Mouse (Mus musculus) liver, embryonic 13.5 days (tissue): ENCODE measurements around the gene Inhba. TPM values are rescaled to one million over a fixed set of nuclear protein-coding genes. Genes with fewer than 3 reads are reported as not detected.

Experiments
- ATAC-seq: fragments of 200-750 bp; cut with Nextera tagmentation; 2 replicates; pipeline ENCODE4 v1.8.0; 2017; ENCODE audit warnings: low read depth, mild to moderate bottlenecking, moderate number of reproducible peaks, moderate library complexity
- DNase-seq: peaks from one replicate; pipeline ENCODE4 v3.0.0; 2022
- H3K27ac ChIP-seq: fragments of 300-500 bp; sonication (generic); 2 replicates; pipeline ENCODE4 v1.5.1; 2015; ENCODE audit warnings: moderate library complexity, mild to moderate bottlenecking, inconsistent platforms
- H3K27me3 ChIP-seq: fragments of 300-500 bp; sonication (generic); 2 replicates; pipeline ENCODE4 v1.6.1; 2015; ENCODE audit warnings: mild to moderate bottlenecking, inconsistent platforms
- H3K36me3 ChIP-seq: fragments of 300-500 bp; sonication (generic); 2 replicates; pipeline ENCODE4 v1.6.1; 2015; ENCODE audit warnings: mild to moderate bottlenecking, inconsistent platforms
- H3K4me1 ChIP-seq: fragments of 300-500 bp; sonication (generic); replicated peaks from 2 replicates; pipeline ENCODE4 v1.6.1; 2015; ENCODE audit warnings: inconsistent platforms
- H3K4me2 ChIP-seq: fragments of 300-500 bp; sonication (generic); 2 replicates; pipeline ENCODE4 v1.6.1; 2015; ENCODE audit warnings: inconsistent platforms, mild to moderate bottlenecking, moderate library complexity
- H3K4me3 ChIP-seq: fragments of 300-500 bp; sonication (generic); replicated peaks from 2 replicates; pipeline ENCODE4 v1.5.1; 2015; ENCODE audit warnings: mild to moderate bottlenecking, inconsistent platforms
- H3K9ac ChIP-seq: fragments of 300-500 bp; sonication (generic); 2 replicates; pipeline ENCODE4 v1.6.1; 2015; ENCODE audit warnings: mild to moderate bottlenecking, inconsistent platforms
- H3K9me3 ChIP-seq: fragments of 300-500 bp; sonication (generic); replicated peaks from 2 replicates; pipeline ENCODE4 v1.6.1; 2016; ENCODE audit warnings: inconsistent platforms
- WGBS: fragments of 180-500 bp; shearing (Covaris S2); methylation state at CpG from one replicate; pipeline ENCODE4 v1.1.7; 2015; ENCODE audit not compliant: insufficient replicate concordance; 5-methylcytosine and 5-hydroxymethylcytosine counted together
- polyA plus RNA-seq: library from polyadenylated mRNA; unstranded; fragments of >200 nt; fragmentation: Nextera tagmentation; extraction: Ambion mirVana; gene quantifications from 2 replicates; pipeline ENCODE4 v1.2.1, GENCODE M21; 2015

The Inhba gene
- polyA plus RNA-seq, 1 experiment from 2014 or later = 0.97 TPM

GRCm38 (mm10) chr13:16023070-16024039 is 11.7 kb downstream of the Inhba start:
- Histone ChIP-seq H3K27me3 (no peaks in the 10 kb centered on the region), H3K9ac (no peak overlapping the region), H3K27ac (no peak overlapping the region), H3K9me3 (no peaks in the 10 kb centered on the region), H3K4me3 (no peak overlapping the region), H3K4me1 (no peaks in the 10 kb centered on the region), H3K36me3 (no peaks in the 10 kb centered on the region), H3K4me2 (no peak overlapping the region)
- ATAC-seq (no peak), DNase-seq (no peak)
- WGBS = 52% methylated on average over 13 of the region's 13 CpGs

GRCm38 (mm10) chr13:16030557-16031057 is 19.0 kb downstream of the Inhba start:
- H3K4me3 ChIP-seq = no peak overlapping the region
- H3K9me3 ChIP-seq = no peaks in the 10 kb centered on the region
- ATAC-seq (no peak), DNase-seq (no peak)
- no peak overlapping the region for H3K4me2 ChIP-seq
- no peak overlapping the region for H3K9ac ChIP-seq
- no peaks in the 10 kb centered on the region for H3K36me3 ChIP-seq
- WGBS = 50% methylated on average over 5 of the region's 5 CpGs
- no peaks in the 10 kb centered on the region for H3K27me3 ChIP-seq
- no peak overlapping the region for H3K27ac ChIP-seq
- H3K4me1 ChIP-seq = no peaks in the 10 kb centered on the region

- H3K9me3 ChIP-seq = no peaks in the 10 kb centered on the region
- no peak for DNase-seq
- H3K4me1 ChIP-seq = no peaks in the 10 kb centered on the region
- ATAC-seq = no peak
- no peaks in the 10 kb centered on the region for H3K27me3 ChIP-seq
- H3K4me3 ChIP-seq = no peak overlapping the region
- no peaks in the 10 kb centered on the region for H3K36me3 ChIP-seq
- H3K4me2 ChIP-seq = no peak overlapping the region
- H3K27ac ChIP-seq = no peak overlapping the region
- H3K9ac ChIP-seq = no peak overlapping the region
Measured at GRCm38 (mm10) chr13:16032425-16032824, 20.8 kb downstream of the Inhba start.

GRCm38 (mm10) chr13:16032935-16033592 is 21.4 kb downstream of the Inhba start:
- Histone ChIP-seq H3K4me2 (no peak overlapping the region), H3K27me3 (no peaks in the 10 kb centered on the region), H3K4me1 (no peaks in the 10 kb centered on the region), H3K36me3 (no peaks in the 10 kb centered on the region), H3K4me3 (no peak overlapping the region), H3K9ac (no peak overlapping the region), H3K27ac (no peak overlapping the region), H3K9me3 (no peaks in the 10 kb centered on the region)
- ATAC-seq (no peak), DNase-seq (no peak)
- WGBS = 55% methylated on average over 6 of the region's 6 CpGs

GRCm38 (mm10) chr13:16069079-16069478 is 57.4 kb downstream of the Inhba start:
- Histone ChIP-seq H3K36me3 (no peaks in the 10 kb centered on the region), H3K9ac (no peak overlapping the region), H3K4me3 (no peak overlapping the region), H3K4me2 (no peak overlapping the region), H3K9me3 (no peaks in the 10 kb centered on the region), H3K4me1 (no peaks in the 10 kb centered on the region), H3K27ac (no peak overlapping the region), H3K27me3 (no peaks in the 10 kb centered on the region)
- ATAC-seq = no peak
- DNase-seq = no peak
- WGBS = 59% methylated on average over 2 of the region's 2 CpGs

- Histone ChIP-seq H3K4me2 (no peak overlapping the region), H3K36me3 (no peaks in the 10 kb centered on the region), H3K27me3 (no peaks in the 10 kb centered on the region), H3K9ac (no peak overlapping the region), H3K4me1 (no peaks in the 10 kb centered on the region), H3K27ac (no peak overlapping the region), H3K4me3 (no peak overlapping the region), H3K9me3 (no peaks in the 10 kb centered on the region; the same call in 1 of the 2 replicates)
- no peak for ATAC-seq
- no peak for DNase-seq
- WGBS = 63% methylated on average over 5 of the region's 5 CpGs
Measured at GRCm38 (mm10) chr13:16077276-16077675, 65.6 kb downstream of the Inhba start.

- ATAC-seq = no peak
- no peaks in the 10 kb centered on the region for H3K27me3 ChIP-seq
- H3K27ac ChIP-seq = no peak overlapping the region
- 47% methylated on average over 7 of the region's 7 CpGs for WGBS
- H3K9me3 ChIP-seq = no peaks in the 10 kb centered on the region; the same call in 1 of the 2 replicates
- no peak overlapping the region for H3K4me3 ChIP-seq
- DNase-seq = no peak
- no peaks in the 10 kb centered on the region for H3K4me1 ChIP-seq
- no peaks in the 10 kb centered on the region for H3K36me3 ChIP-seq
- H3K4me2 ChIP-seq = no peak overlapping the region
- no peak overlapping the region for H3K9ac ChIP-seq
Measured at GRCm38 (mm10) chr13:16078216-16078731, 66.6 kb downstream of the Inhba start.

GRCm38 (mm10) chr13:16080205-16080604 is 68.6 kb downstream of the Inhba start:
- ATAC-seq = no peak
- no peak overlapping the region for H3K4me3 ChIP-seq
- no peaks in the 10 kb centered on the region for H3K27me3 ChIP-seq
- no peaks in the 10 kb centered on the region; the same call in 1 of the 2 replicates for H3K9me3 ChIP-seq
- no peaks in the 10 kb centered on the region for H3K36me3 ChIP-seq
- no peak for DNase-seq
- WGBS = 37% methylated on average over 2 of the region's 2 CpGs
- no peak overlapping the region for H3K27ac ChIP-seq
- no peak overlapping the region for H3K9ac ChIP-seq
- H3K4me2 ChIP-seq = no peak overlapping the region
- no peaks in the 10 kb centered on the region for H3K4me1 ChIP-seq
